Mouse (Mus musculus) midbrain, postnatal 0 days (tissue): ENCODE results near the gene Tff3. TPM values are rescaled to one million over a fixed set of nuclear protein-coding genes. Genes with fewer than 3 reads are reported as not detected.

Experiments
- ATAC-seq: fragments of 200-750 bp; cut with Nextera tagmentation; 2 replicates; pipeline ENCODE4 v1.8.0; 2017; ENCODE audit warnings: moderate number of reproducible peaks, mild to moderate bottlenecking, moderate TSS enrichment, moderate library complexity; ENCODE audit not compliant: low FRiP score
- DNase-seq: peaks from one replicate; pipeline ENCODE4 v3.0.0-alpha.2; 2015; ENCODE audit warnings: low spot score
- H3K27ac ChIP-seq: fragments of 300-500 bp; sonication (generic); 2 replicates; pipeline ENCODE4 v1.5.1; 2014; ENCODE audit warnings: low read depth, mild to moderate bottlenecking, low read length, mixed read lengths
- H3K27me3 ChIP-seq: fragments of 300-500 bp; sonication (generic); 2 replicates; pipeline ENCODE4 v1.6.1; 2014; ENCODE audit warnings: low read length, control low read depth, mixed read lengths; ENCODE audit not compliant: insufficient read depth
- H3K36me3 ChIP-seq: fragments of 300-500 bp; sonication (generic); 2 replicates; pipeline ENCODE4 v1.6.1; 2014; ENCODE audit warnings: low read length, control low read depth, mixed read lengths; ENCODE audit not compliant: insufficient read depth
- H3K4me1 ChIP-seq: fragments of 300-500 bp; sonication (generic); 2 replicates; pipeline ENCODE4 v1.6.1; 2014; ENCODE audit warnings: mild to moderate bottlenecking, control low read depth, antibody characterized with exemption, low read length, mixed read lengths; ENCODE audit not compliant: insufficient read depth
- H3K4me2 ChIP-seq: fragments of 300-500 bp; sonication (generic); 2 replicates; pipeline ENCODE4 v1.6.1; 2014; ENCODE audit warnings: low read depth, mild to moderate bottlenecking, low read length, mixed read lengths; ENCODE audit not compliant: poor library complexity, severe bottlenecking
- H3K4me3 ChIP-seq: fragments of 300-500 bp; sonication (generic); 2 replicates; pipeline ENCODE4 v1.5.1; 2014; ENCODE audit warnings: low read depth, mild to moderate bottlenecking, low read length, moderate library complexity
- H3K9ac ChIP-seq: fragments of 300-500 bp; sonication (generic); replicated peaks from 2 replicates; pipeline ENCODE4 v1.6.1; 2014; ENCODE audit warnings: mild to moderate bottlenecking, low read length, moderate library complexity, mixed read lengths; ENCODE audit not compliant: poor library complexity, severe bottlenecking
- H3K9me3 ChIP-seq: fragments of 300-500 bp; sonication (generic); 2 replicates; pipeline ENCODE4 v1.6.1; 2016; ENCODE audit warnings: low read length, control low read depth
- CTCF ChIP-seq: IDR thresholded peaks from 2 replicates; pipeline ENCODE4 v1.5.1; 2016; ENCODE audit warnings: antibody characterized with exemption, mild to moderate bottlenecking
- WGBS: fragments of 180-500 bp; shearing (Covaris S2); extraction: QIAGEN DNeasy Blood & Tissue Kit; methylation state at CpG from one replicate; pipeline ENCODE4 v1.1.7; 2014; 5-methylcytosine and 5-hydroxymethylcytosine counted together
- polyA plus RNA-seq: library from polyadenylated mRNA; unstranded; fragments of >200 nt; fragmentation: Nextera tagmentation; extraction: Ambion mirVana; gene quantifications from 2 replicates; pipeline ENCODE4 v1.2.1, GENCODE M21; 2015
- total RNA-seq: library from RNA; depleted of rRNA; stranded (reverse); fragments of >200 nt; gene quantifications from 2 replicates; pipeline ENCODE4 v1.2.3, GENCODE M21; 2014; rRNA removed

Tff3 gene
- total RNA-seq, result not detected in 2 replicates
- 0.52 and 0.83 TPM in 2 replicates for polyA plus RNA-seq

GRCm38 (mm10) chr17:31129452-31129851 lies at the start of gene Tff3:
Tff3 (minus strand) TSS chr17:31129646.
- H3K4me3 ChIP-seq, result no peak within 1 kb of the TSS
- no peaks in the 10 kb centered on the region for H3K9me3 ChIP-seq
- no peak within 1 kb of the TSS for H3K4me2 ChIP-seq
- H3K9ac ChIP-seq, result no peak within 1 kb of the TSS
- 19% methylated on average over 2 of the region's 2 CpGs for WGBS
- no peaks in the 10 kb centered on the region for H3K27me3 ChIP-seq
- no peaks in the 10 kb centered on the region for H3K36me3 ChIP-seq
- no peak within 1 kb of the TSS for H3K27ac ChIP-seq
- H3K4me1 ChIP-seq, result no peaks in the 10 kb centered on the region
- TF ChIP-seq CTCF, result no peak
- ATAC-seq (no peak), DNase-seq (no peak)

- DNase-seq (no peak), ATAC-seq (no peak)
- Histone ChIP-seq H3K9ac (no peak overlapping the region), H3K4me3 (no peak overlapping the region), H3K9me3 (no peaks in the 10 kb centered on the region), H3K4me2 (no peak overlapping the region), H3K36me3 (no peaks in the 10 kb centered on the region), H3K27ac (no peak overlapping the region), H3K4me1 (no peaks in the 10 kb centered on the region), H3K27me3 (no peaks in the 10 kb centered on the region)
- 92% methylated on average over 4 of the region's 4 CpGs for WGBS
- TF ChIP-seq CTCF, result no peak
Observed at GRCm38 (mm10) chr17:31176321-31176720, 46.9 kb upstream of the Tff3 start.

- 93% methylated on average over 5 of the region's 5 CpGs for WGBS
- no peaks in the 10 kb centered on the region for H3K27me3 ChIP-seq
- ATAC-seq, result no peak
Observed at GRCm38 (mm10) chr17:31169796-31170195, 40.4 kb upstream of the Tff3 start.

GRCm38 (mm10) chr17:31165127-31165526 lies 35.7 kb upstream of the Tff3 start, which contains the start of gene Tff1:
Tff1 (minus strand) TSS chr17:31165277.
- H3K4me1 ChIP-seq, result no peaks in the 10 kb centered on the region
- DNase-seq, result no peak
- H3K9ac ChIP-seq, result no peak within 1 kb of the TSS
- H3K27me3 ChIP-seq, result no peaks in the 10 kb centered on the region
- TF ChIP-seq CTCF, result no peak
- H3K27ac ChIP-seq, result no peak within 1 kb of the TSS
- no peak within 1 kb of the TSS for H3K4me3 ChIP-seq
- H3K4me2 ChIP-seq, result no peak within 1 kb of the TSS
- H3K36me3 ChIP-seq, result no peaks in the 10 kb centered on the region
- no peaks in the 10 kb centered on the region for H3K9me3 ChIP-seq
- WGBS, result 88% methylated on average over 6 of the region's 6 CpGs
- no peak for ATAC-seq

More at GRCm38 (mm10) chr17:31169796-31170195, 40.4 kb upstream of the Tff3 start:
- Histone ChIP-seq H3K4me1 (no peaks in the 10 kb centered on the region), H3K9ac (no peak overlapping the region), H3K4me2 (no peak overlapping the region), H3K36me3 (no peaks in the 10 kb centered on the region), H3K9me3 (no peaks in the 10 kb centered on the region), H3K27ac (no peak overlapping the region), H3K4me3 (no peak overlapping the region)
- no peak for DNase-seq
- no peak for TF ChIP-seq CTCF

- 90% methylated on average over 2 of the region's 2 CpGs for WGBS
- Histone ChIP-seq H3K36me3 (no peaks in the 10 kb centered on the region), H3K4me2 (no peak overlapping the region), H3K27ac (no peak overlapping the region), H3K9ac (no peak overlapping the region), H3K4me3 (no peak overlapping the region), H3K4me1 (no peaks in the 10 kb centered on the region), H3K9me3 (no peaks in the 10 kb centered on the region), H3K27me3 (no peaks in the 10 kb centered on the region)
- TF ChIP-seq CTCF, result no peak
- ATAC-seq (no peak), DNase-seq (no peak)
Observed at GRCm38 (mm10) chr17:31163821-31164220, 34.4 kb upstream of the Tff3 start.

GRCm38 (mm10) chr17:31162607-31163006 lies 33.2 kb upstream of the Tff3 start:
- H3K9ac ChIP-seq, result no peak overlapping the region
- no peak overlapping the region for H3K4me3 ChIP-seq
- TF ChIP-seq CTCF, result no peak
- no peaks in the 10 kb centered on the region for H3K36me3 ChIP-seq
- no peak overlapping the region for H3K27ac ChIP-seq
- no peak for DNase-seq
- H3K4me1 ChIP-seq, result no peaks in the 10 kb centered on the region
- no peaks in the 10 kb centered on the region for H3K9me3 ChIP-seq
- H3K4me2 ChIP-seq, result no peak overlapping the region
- H3K27me3 ChIP-seq, result no peaks in the 10 kb centered on the region
- 90% methylated on average over 12 of the region's 12 CpGs for WGBS
- ATAC-seq, result no peak
